Mouse (Mus musculus) stomach, embryonic 15.5 days (tissue): ENCODE results near the gene Col18a1. TPM values are rescaled to one million over a fixed set of nuclear protein-coding genes. Genes with fewer than 3 reads are reported as not detected.

ENCODE experiments used
- ATAC-seq: fragments of 200-750 bp; cut with Nextera tagmentation; 2 replicates; pipeline ENCODE4 v1.8.0; 2017; ENCODE audit warnings: low read depth, moderate number of reproducible peaks, moderate TSS enrichment; ENCODE audit not compliant: insufficient read depth, low FRiP score
- H3K27ac ChIP-seq: fragments of 300-500 bp; sonication (generic); 2 replicates; pipeline ENCODE4 v1.5.1; 2015; ENCODE audit warnings: mild to moderate bottlenecking, inconsistent platforms
- H3K27me3 ChIP-seq: fragments of 300-500 bp; sonication (generic); replicated peaks from 2 replicates; pipeline ENCODE4 v1.6.1; 2015; ENCODE audit warnings: inconsistent platforms
- H3K36me3 ChIP-seq: fragments of 300-500 bp; sonication (generic); 2 replicates; pipeline ENCODE4 v1.6.1; 2015; ENCODE audit warnings: inconsistent platforms
- H3K4me1 ChIP-seq: fragments of 300-500 bp; sonication (generic); 2 replicates; pipeline ENCODE4 v1.6.1; 2015; ENCODE audit warnings: inconsistent platforms
- H3K4me2 ChIP-seq: fragments of 300-500 bp; sonication (generic); 2 replicates; pipeline ENCODE4 v1.6.1; 2015; ENCODE audit warnings: mild to moderate bottlenecking, inconsistent platforms
- H3K4me3 ChIP-seq: fragments of 300-500 bp; sonication (generic); replicated peaks from 2 replicates; pipeline ENCODE4 v1.5.1; 2015; ENCODE audit warnings: inconsistent platforms
- H3K9ac ChIP-seq: fragments of 300-500 bp; sonication (generic); 2 replicates; pipeline ENCODE4 v1.6.1; 2015; ENCODE audit warnings: inconsistent platforms
- H3K9me3 ChIP-seq: fragments of 300-500 bp; sonication (generic); 2 replicates; pipeline ENCODE4 v1.6.1; 2016; ENCODE audit warnings: inconsistent platforms
- WGBS: fragments of 180-500 bp; shearing (Covaris S2); methylation state at CpG from one replicate; pipeline ENCODE4 v1.1.7; 2015; 5-methylcytosine and 5-hydroxymethylcytosine counted together
- polyA plus RNA-seq: library from polyadenylated mRNA; unstranded; fragments of >200 nt; fragmentation: Nextera tagmentation; extraction: Ambion mirVana; gene quantifications from 2 replicates; pipeline ENCODE4 v1.2.1, GENCODE M21; 2015

The Col18a1 gene
- polyA plus RNA-seq, 1 experiment from 2014 or later: 70.3 TPM

DNA sequence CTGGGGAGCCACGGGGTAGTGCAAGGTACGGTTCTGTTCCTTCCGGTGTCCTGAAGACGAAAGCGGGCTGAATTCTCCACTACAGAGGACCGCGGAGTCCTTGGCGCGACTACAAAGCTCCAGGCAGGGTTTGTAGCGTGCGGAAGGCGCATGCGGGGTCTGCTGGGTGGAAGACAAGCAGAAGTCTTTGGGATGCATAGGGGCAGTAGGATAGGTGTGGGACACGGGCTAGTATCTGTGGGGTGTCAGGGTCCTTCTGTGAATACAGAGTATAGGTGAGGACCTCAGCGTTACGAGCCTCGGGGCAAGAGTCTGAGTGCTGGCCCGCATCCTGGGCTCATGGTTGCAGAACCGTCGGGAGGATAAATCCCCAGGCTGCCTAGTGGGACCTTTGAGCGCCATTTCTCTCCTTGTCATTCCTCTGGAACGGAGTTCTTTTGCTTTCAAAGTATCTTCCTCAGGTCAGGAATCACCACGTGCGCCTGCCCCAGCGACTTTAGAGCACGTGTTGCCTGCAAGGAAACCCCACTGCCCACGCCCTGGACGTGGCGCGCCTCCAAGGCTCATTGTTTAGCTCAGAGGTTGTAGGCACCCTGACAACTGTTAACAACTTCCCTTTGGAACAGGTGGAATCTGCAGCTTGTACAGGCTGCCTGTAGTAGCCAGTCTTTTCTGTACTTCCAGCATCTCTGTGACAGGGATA is 132.9 kb downstream of the Col18a1 start:
- no peaks in the 10 kb centered on the region for H3K9me3 ChIP-seq
- WGBS: under 1% methylated on average over 30 of the region's 30 CpGs
- peak; percentile 59 for ATAC-seq
- H3K9ac ChIP-seq: peak overlapping the region; percentile 30; the same call in 1 of the 2 replicates
- H3K27me3 ChIP-seq: no peaks in the 10 kb centered on the region
- H3K36me3 ChIP-seq: no peaks in the 10 kb centered on the region
- 0 out of 2 replicates have a peak overlapping the region, but pooled peaks have one; percentile 6 for H3K27ac ChIP-seq
- peak overlapping the region; percentile 70 for H3K4me3 ChIP-seq
- H3K4me1 ChIP-seq: peaks cover 18% of the 10 kb centered on the region
- peak overlapping the region; percentile 76 for H3K4me2 ChIP-seq

GRCm38 (mm10) chr10:77032591-77033322 is 133.6 kb downstream of the Col18a1 start:
- H3K9me3 ChIP-seq: no peaks in the 10 kb centered on the region
- H3K36me3 ChIP-seq: no peaks in the 10 kb centered on the region
- peak overlapping the region; percentile 70 for H3K9ac ChIP-seq
- peak; percentile 90 for ATAC-seq
- H3K4me2 ChIP-seq: peak overlapping the region; percentile 76
- H3K4me3 ChIP-seq: peak overlapping the region; percentile 70
- peaks cover 18% of the 10 kb centered on the region for H3K4me1 ChIP-seq
- 0 out of 2 replicates have a peak overlapping the region, but pooled peaks have one; percentile 66 for H3K27ac ChIP-seq
- WGBS: under 1% methylated on average over 49 of the region's 49 CpGs
- H3K27me3 ChIP-seq: no peaks in the 10 kb centered on the region

DNA sequence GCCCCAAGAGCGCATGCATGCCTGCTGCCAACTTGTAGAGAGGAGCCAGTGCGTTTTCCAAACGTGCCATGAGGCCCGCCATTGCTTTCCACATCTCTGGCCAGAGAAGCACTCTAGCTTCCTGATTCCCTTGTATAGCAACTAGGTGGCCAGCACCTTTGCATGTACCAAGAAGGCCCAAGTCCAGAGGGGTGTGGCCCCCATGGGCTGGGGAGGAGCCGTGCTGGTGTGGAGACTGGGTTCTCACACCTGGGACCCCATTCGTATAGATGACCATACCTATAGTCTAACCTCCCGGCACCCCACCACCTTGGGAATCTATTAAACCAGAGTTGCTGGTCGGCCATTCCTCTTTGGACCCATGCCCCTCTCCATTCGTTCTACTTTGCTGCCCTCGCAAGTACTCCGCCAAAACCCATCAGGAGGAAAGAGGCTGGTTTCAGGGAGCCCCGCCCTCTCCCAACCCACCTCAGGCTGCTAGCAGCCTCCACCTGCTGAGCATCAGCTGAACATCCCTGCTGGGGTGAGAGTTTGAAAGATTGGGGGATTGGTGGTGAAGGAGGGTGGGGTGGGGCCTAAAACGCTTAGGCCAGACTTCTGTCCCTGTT is 134.5 kb downstream of the Col18a1 start, which contains the start of gene Slc19a1:
TSS of gene Slc19a1 (plus strand) at position 474 of the 608 bp plus-strand sequence.
- 54% methylated on average over 13 of the region's 13 CpGs for WGBS
- H3K27me3 ChIP-seq: no peaks in the 10 kb centered on the region
- no peaks in the 10 kb centered on the region for H3K9me3 ChIP-seq

GRCm38 (mm10) chr10:77030666-77031065 is 135.7 kb downstream of the Col18a1 start:
- Histone ChIP-seq H3K36me3 (no peaks in the 10 kb centered on the region), H3K9ac (no peak overlapping the region), H3K4me3 (no peak overlapping the region), H3K4me1 (peaks cover 18% of the 10 kb centered on the region), H3K27me3 (no peaks in the 10 kb centered on the region), H3K27ac (no peak overlapping the region), H3K9me3 (no peaks in the 10 kb centered on the region), H3K4me2 (no peak overlapping the region)
- ATAC-seq: no peak
- WGBS: 84% methylated on average over 5 of the region's 5 CpGs

More for the DNA sequence above, 134.5 kb downstream of the Col18a1 start, which contains the start of gene Slc19a1:
- no peaks in the 10 kb centered on the region for H3K36me3 ChIP-seq
- H3K27ac ChIP-seq: 0 out of 2 replicates have a peak within 1 kb of the TSS, but pooled peaks have one; percentile 66
- peak within 1 kb of the TSS; percentile 76 for H3K4me2 ChIP-seq
- peaks cover 18% of the 10 kb centered on the region for H3K4me1 ChIP-seq
- H3K9ac ChIP-seq: peak within 1 kb of the TSS; percentile 70
- H3K4me3 ChIP-seq: peak within 1 kb of the TSS; percentile 70
- ATAC-seq: no peak

GRCm38 (mm10) chr10:77029761-77030160 is 136.6 kb downstream of the Col18a1 start:
- Histone ChIP-seq H3K9ac (no peak overlapping the region), H3K4me3 (no peak overlapping the region), H3K27ac (no peak overlapping the region), H3K9me3 (no peaks in the 10 kb centered on the region), H3K4me2 (no peak overlapping the region), H3K36me3 (no peaks in the 10 kb centered on the region), H3K27me3 (no peaks in the 10 kb centered on the region), H3K4me1 (peaks cover 14% of the 10 kb centered on the region)
- ATAC-seq: no peak
- WGBS: 83% methylated on average over 4 of the region's 4 CpGs

DNA sequence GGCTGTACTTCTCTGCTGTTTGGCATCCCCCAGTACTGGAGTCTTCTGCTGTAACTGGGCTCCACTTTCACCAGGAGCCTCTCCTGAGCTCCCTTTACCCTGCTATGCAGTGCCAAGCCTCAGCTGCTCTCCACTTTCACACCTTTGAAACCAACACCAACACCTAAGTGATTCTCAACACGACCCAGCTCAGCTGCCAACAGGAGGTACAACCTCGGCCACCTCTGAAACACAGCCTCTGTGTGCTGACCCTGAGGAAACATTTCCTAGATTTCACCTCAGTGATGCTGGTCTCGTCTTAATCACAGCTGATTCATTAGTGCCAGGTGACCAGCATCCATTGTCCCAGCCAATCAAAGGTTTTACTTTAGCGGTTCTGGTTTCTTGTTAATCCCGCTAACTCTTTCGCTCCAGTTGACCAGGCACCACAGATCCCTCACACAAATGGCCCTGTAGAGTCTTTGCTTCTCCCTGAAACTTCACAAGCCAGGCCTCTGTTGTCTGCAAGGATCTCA is 137.5 kb downstream of the Col18a1 start:
- Histone ChIP-seq H3K36me3 (no peaks in the 10 kb centered on the region), H3K9ac (no peak overlapping the region), H3K4me2 (no peak overlapping the region), H3K4me1 (peaks cover 6% of the 10 kb centered on the region), H3K27ac (no peak overlapping the region), H3K9me3 (no peaks in the 10 kb centered on the region), H3K27me3 (no peaks in the 10 kb centered on the region), H3K4me3 (no peak overlapping the region)
- WGBS: 66% methylated on average over 6 of the region's 6 CpGs
- no peak for ATAC-seq

DNA sequence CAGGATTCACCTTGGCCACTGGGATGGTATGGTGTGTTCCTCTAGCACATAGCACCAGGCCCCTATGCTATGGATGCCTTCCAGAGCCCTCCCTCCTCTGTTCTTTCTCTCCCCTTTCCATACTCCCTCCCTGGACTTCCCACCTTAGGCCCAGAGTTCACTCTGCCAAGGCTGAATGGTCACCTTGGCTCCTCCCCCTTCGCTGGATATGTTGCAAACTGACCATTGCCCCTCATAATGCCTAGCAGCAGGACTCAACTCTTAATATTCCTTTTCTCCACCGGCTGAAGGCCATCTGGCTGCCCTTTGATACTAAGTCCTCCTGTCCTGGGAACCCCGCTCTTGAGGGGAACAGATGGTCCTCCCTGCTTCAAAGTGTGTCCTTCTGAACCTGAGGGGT is 139.4 kb downstream of the Col18a1 start:
- no peak for ATAC-seq
- no peaks in the 10 kb centered on the region for H3K27me3 ChIP-seq
- no peak overlapping the region for H3K9ac ChIP-seq
- WGBS: 71% methylated on average over 3 of the region's 3 CpGs
- H3K36me3 ChIP-seq: no peaks in the 10 kb centered on the region
- H3K4me1 ChIP-seq: no peaks in the 10 kb centered on the region
- H3K4me2 ChIP-seq: no peak overlapping the region
- H3K27ac ChIP-seq: no peak overlapping the region
- H3K4me3 ChIP-seq: no peak overlapping the region
- no peaks in the 10 kb centered on the region for H3K9me3 ChIP-seq

- no peaks in the 10 kb centered on the region for H3K9me3 ChIP-seq
- H3K27me3 ChIP-seq: no peaks in the 10 kb centered on the region
- no peak overlapping the region for H3K4me3 ChIP-seq
- no peak overlapping the region for H3K4me2 ChIP-seq
- 55% methylated on average over 5 of the region's 5 CpGs for WGBS
- ATAC-seq: no peak; the same call in 1 of the 2 replicates
- no peaks in the 10 kb centered on the region for H3K36me3 ChIP-seq
- H3K9ac ChIP-seq: no peak overlapping the region
- no peaks in the 10 kb centered on the region for H3K4me1 ChIP-seq
- no peak overlapping the region for H3K27ac ChIP-seq
Observed at GRCm38 (mm10) chr10:77024231-77024630, 142.1 kb downstream of the Col18a1 start.

DNA sequence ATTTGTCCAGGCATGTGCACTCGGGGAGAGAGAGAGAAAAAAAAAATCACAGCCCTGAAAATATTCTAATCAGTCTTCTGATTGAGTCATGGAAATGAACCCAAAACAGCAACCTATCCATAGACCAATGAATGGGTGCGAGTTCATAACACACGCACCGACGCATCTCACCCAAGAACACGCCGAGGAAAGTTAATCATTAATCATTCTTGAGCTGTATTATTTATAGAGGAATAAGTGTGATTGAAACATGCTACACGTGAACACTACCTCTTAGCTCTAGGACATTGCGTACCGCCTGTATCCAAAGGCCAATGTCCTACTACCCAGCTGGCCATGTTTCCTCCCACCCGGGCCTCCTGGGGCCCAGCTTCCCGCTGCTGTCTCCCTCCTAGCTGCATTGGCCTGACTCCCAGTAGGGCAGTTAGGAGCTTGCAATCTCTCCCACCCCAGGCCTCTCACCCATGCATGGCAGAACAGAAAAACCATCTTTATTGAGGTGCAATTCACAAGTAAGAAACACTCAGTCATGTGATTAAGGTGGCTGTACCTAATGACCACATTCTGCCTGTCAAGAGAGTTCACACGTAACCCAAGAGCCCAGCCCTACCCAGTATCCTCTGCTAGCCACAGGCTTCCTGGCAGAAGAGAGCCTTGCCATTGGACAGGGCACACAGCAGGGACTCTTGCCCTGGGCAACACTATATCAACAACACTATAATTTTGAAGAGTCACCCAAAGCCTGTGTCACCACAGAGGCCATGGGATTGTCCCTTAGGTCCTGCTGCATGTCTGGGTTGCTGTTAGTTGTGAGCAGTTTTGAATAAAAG is 143.8 kb downstream of the Col18a1 start:
- 68% methylated on average over 13 of the region's 13 CpGs for WGBS
- Histone ChIP-seq H3K4me2 (no peak overlapping the region), H3K4me1 (no peaks in the 10 kb centered on the region), H3K27ac (no peak overlapping the region), H3K9ac (no peak overlapping the region), H3K27me3 (no peaks in the 10 kb centered on the region), H3K9me3 (no peaks in the 10 kb centered on the region), H3K4me3 (no peak overlapping the region), H3K36me3 (no peaks in the 10 kb centered on the region)
- peak; percentile 37 for ATAC-seq

DNA sequence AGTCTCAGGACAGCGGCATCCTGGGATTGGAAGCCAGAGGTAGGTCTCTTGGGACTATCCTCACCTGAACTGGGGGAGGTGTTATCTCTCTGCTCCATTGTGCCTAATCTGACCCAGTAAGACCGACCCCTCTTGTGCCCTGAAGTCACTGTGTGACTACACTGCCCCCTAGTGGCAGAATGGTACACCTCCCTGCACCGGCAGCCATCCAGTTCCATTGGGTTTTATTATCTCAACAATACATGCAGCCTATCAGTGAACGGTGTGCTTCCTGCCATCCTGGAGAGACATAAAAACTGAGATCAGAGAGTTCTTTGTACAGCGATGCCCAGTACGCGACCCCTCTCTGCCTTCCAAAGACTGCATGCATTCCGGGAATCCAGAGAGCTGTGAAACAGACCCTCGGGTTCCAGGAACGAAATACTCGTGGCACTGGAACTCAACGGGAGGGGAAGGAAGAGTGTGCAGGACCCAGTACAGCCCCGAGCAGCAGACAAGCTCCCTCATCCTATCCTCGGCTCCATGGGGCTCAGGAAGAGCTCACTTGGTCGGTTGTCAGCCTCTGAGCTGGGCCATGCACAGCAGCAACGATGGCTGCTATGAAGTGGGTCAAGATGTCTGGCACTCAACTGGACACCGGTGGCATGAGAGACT is 144.8 kb downstream of the Col18a1 start:
- Histone ChIP-seq H3K4me1 (no peaks in the 10 kb centered on the region), H3K9ac (no peak overlapping the region), H3K27ac (no peak overlapping the region), H3K27me3 (no peaks in the 10 kb centered on the region), H3K36me3 (no peaks in the 10 kb centered on the region), H3K4me2 (peak overlapping the region; percentile 36), H3K9me3 (no peaks in the 10 kb centered on the region), H3K4me3 (no peak overlapping the region)
- 0 out of 2 replicates have a peak, but pooled peaks have one; percentile 44 for ATAC-seq
- 38% methylated on average over 17 of the region's 17 CpGs for WGBS

GRCm38 (mm10) chr10:77017662-77018061 is 148.7 kb downstream of the Col18a1 start:
- no peak overlapping the region for H3K27ac ChIP-seq

More at GRCm38 (mm10) chr10:77017662-77018061, 148.7 kb downstream of the Col18a1 start:
- WGBS: 32% methylated on average over 9 of the region's 9 CpGs
- no peaks in the 10 kb centered on the region for H3K27me3 ChIP-seq
- H3K9me3 ChIP-seq: no peaks in the 10 kb centered on the region
- H3K4me2 ChIP-seq: no peak overlapping the region
- no peaks in the 10 kb centered on the region for H3K4me1 ChIP-seq
- no peaks in the 10 kb centered on the region for H3K36me3 ChIP-seq
- H3K4me3 ChIP-seq: no peak overlapping the region
- H3K9ac ChIP-seq: no peak overlapping the region
- no peak for ATAC-seq
